Mouse (Mus musculus) embryonic facial prominence, embryonic 13.5 days (tissue): ENCODE measurements at regions not wholly inside any gene's neighbourhood (a gene's known extent, or its start where the extent isn't known, plus 50 kb on each side); places are given as distances from the start of the nearest gene placed in this dataset.

Experiments used
- ATAC-seq: fragments of 200-750 bp; cut with Nextera tagmentation; 2 replicates; pipeline ENCODE4 v1.8.0; 2017; ENCODE audit warnings: low read depth; ENCODE audit not compliant: insufficient number of reproducible peaks, insufficient read depth, low FRiP score, low TSS enrichment
- H3K27ac ChIP-seq: fragments of 300-500 bp; sonication (generic); 2 replicates; pipeline ENCODE4 v1.5.1; 2015; ENCODE audit warnings: moderate library complexity, mild to moderate bottlenecking, inconsistent platforms
- H3K27me3 ChIP-seq: fragments of 300-500 bp; sonication (generic); 2 replicates; pipeline ENCODE4 v1.6.1; 2015; ENCODE audit warnings: mild to moderate bottlenecking, inconsistent platforms
- H3K36me3 ChIP-seq: fragments of 300-500 bp; sonication (generic); 2 replicates; pipeline ENCODE4 v1.6.1; 2015; ENCODE audit warnings: mild to moderate bottlenecking, inconsistent platforms
- H3K4me1 ChIP-seq: fragments of 300-500 bp; sonication (generic); 2 replicates; pipeline ENCODE4 v1.6.1; 2015; ENCODE audit warnings: inconsistent platforms
- H3K4me2 ChIP-seq: fragments of 300-500 bp; sonication (generic); 2 replicates; pipeline ENCODE4 v1.6.1; 2015; ENCODE audit warnings: moderate library complexity, mild to moderate bottlenecking, inconsistent platforms
- H3K4me3 ChIP-seq: fragments of 300-500 bp; sonication (generic); 2 replicates; pipeline ENCODE4 v1.5.1; 2015; ENCODE audit warnings: mild to moderate bottlenecking, inconsistent platforms
- H3K9ac ChIP-seq: fragments of 300-500 bp; sonication (generic); 2 replicates; pipeline ENCODE4 v1.6.1; 2015; ENCODE audit warnings: mild to moderate bottlenecking, inconsistent platforms
- H3K9me3 ChIP-seq: fragments of 300-500 bp; sonication (generic); 2 replicates; pipeline ENCODE4 v1.6.1; 2016; ENCODE audit warnings: inconsistent platforms
- WGBS: fragments of 180-500 bp; shearing (Covaris S2); methylation state at CpG from one replicate; pipeline ENCODE4 v1.1.7; 2015; ENCODE audit warnings: mixed read lengths; 5-methylcytosine and 5-hydroxymethylcytosine counted together

GRCm38 (mm10) chr16:27138384-27138783 lies 146.9 kb upstream of the Gmnc start:
- H3K27me3 ChIP-seq = no peaks in the 10 kb centered on the region
- H3K4me1 ChIP-seq = no peaks in the 10 kb centered on the region
- H3K36me3 ChIP-seq = no peaks in the 10 kb centered on the region
- no peak overlapping the region for H3K27ac ChIP-seq
- WGBS = 82% methylated on average over 5 of the region's 5 CpGs
- no peaks in the 10 kb centered on the region for H3K9me3 ChIP-seq
- no peak overlapping the region for H3K4me3 ChIP-seq
- no peak overlapping the region for H3K9ac ChIP-seq
- no peak for ATAC-seq
- H3K4me2 ChIP-seq = no peak overlapping the region

- no peaks in the 10 kb centered on the region for H3K9me3 ChIP-seq
- H3K4me3 ChIP-seq = no peak overlapping the region
- H3K36me3 ChIP-seq = no peaks in the 10 kb centered on the region
- H3K27me3 ChIP-seq = no peaks in the 10 kb centered on the region
- no peaks in the 10 kb centered on the region for H3K4me1 ChIP-seq
- 24% methylated on average over 1 of the region's 1 CpGs for WGBS
- no peak overlapping the region for H3K27ac ChIP-seq
- no peak overlapping the region for H3K9ac ChIP-seq
- ATAC-seq = no peak
- H3K4me2 ChIP-seq = no peak overlapping the region
Observed at GRCm38 (mm10) chr16:27138987-27139386, 147.5 kb upstream of the Gmnc start.

GRCm38 (mm10) chr16:27140037-27140436 lies 148.6 kb upstream of the Gmnc start:
- Histone ChIP-seq H3K4me2 (no peak overlapping the region), H3K4me3 (no peak overlapping the region), H3K27ac (no peak overlapping the region), H3K27me3 (no peaks in the 10 kb centered on the region), H3K4me1 (no peaks in the 10 kb centered on the region), H3K9ac (no peak overlapping the region), H3K36me3 (no peaks in the 10 kb centered on the region), H3K9me3 (no peaks in the 10 kb centered on the region)
- no peak for ATAC-seq
- WGBS = 16% methylated on average over 3 of the region's 3 CpGs

- no peaks in the 10 kb centered on the region for H3K36me3 ChIP-seq
- ATAC-seq = no peak
- H3K9ac ChIP-seq = no peak overlapping the region
- no peaks in the 10 kb centered on the region for H3K4me1 ChIP-seq
- no peak overlapping the region for H3K27ac ChIP-seq
- WGBS = 87% methylated on average over 4 of the region's 4 CpGs
- H3K4me3 ChIP-seq = no peak overlapping the region
- no peaks in the 10 kb centered on the region for H3K27me3 ChIP-seq
- H3K9me3 ChIP-seq = no peaks in the 10 kb centered on the region
- H3K4me2 ChIP-seq = no peak overlapping the region
Observed at GRCm38 (mm10) chr16:27155805-27156204, 151.5 kb upstream of the Ostn start.

GRCm38 (mm10) chr16:27195650-27196049 lies 111.6 kb upstream of the Ostn start:
- ATAC-seq = 0 out of 2 replicates have a peak, but pooled peaks have one; percentile 62
- Histone ChIP-seq H3K4me3 (no peak overlapping the region), H3K27me3 (no peaks in the 10 kb centered on the region), H3K4me1 (no peaks in the 10 kb centered on the region), H3K9me3 (no peaks in the 10 kb centered on the region), H3K27ac (no peak overlapping the region), H3K36me3 (no peaks in the 10 kb centered on the region), H3K9ac (no peak overlapping the region), H3K4me2 (no peak overlapping the region)
- 43% methylated on average over 2 of the region's 2 CpGs for WGBS
